Mouse (Mus musculus) v-Abl transformed pro-B cells (cell line): ENCODE results near the gene Gpc6.

Experiments
- in situ Hi-C, 2 experiments: fragments of 400-800 bp; cut with MboI; formaldehyde crosslinking; loops; one replicate each; pipeline ENCODE4 v1.15.1; 2025; ENCODE audit not compliant: unreplicated experiment in 2 of 2

The Gpc6 gene

DNA sequence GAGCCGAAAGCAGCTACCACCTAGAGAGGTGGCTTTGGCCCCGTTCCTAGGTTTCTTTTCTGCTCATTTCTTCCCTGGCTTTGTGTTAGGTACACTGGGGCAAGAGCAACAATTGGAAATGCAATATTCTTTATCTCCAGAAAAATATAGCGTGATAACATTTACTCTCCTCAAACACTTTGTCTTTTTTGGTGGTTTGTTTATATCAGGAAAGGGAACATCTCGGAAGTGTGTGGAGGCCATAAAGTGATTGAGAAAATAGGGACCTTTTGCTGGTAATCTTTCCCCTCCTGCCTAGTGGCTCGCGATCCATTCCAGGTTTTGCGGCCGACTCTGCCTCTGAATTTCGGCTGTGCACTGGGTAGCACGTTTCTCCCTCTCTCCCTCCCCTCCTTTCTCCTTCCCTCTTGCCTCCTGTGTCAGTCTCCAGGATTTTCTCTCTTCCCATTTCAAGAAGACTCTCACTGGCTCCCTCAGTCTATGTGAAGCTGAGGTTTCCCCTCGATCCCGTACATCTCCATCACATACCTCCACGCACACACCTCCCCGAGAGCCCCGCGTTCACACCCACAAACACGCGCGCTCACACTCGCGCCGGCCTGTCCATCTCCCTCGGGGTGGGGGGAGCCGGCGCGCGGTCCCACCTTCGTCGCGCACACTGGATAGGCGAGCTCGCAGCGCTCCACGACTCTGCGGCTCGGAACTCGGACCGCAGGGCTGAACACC is at the start of gene Gpc6:
TSS of gene Gpc6 (plus strand) at position 440 of the 726 bp plus-strand sequence.
- in situ Hi-C loops: no loop called here

DNA sequence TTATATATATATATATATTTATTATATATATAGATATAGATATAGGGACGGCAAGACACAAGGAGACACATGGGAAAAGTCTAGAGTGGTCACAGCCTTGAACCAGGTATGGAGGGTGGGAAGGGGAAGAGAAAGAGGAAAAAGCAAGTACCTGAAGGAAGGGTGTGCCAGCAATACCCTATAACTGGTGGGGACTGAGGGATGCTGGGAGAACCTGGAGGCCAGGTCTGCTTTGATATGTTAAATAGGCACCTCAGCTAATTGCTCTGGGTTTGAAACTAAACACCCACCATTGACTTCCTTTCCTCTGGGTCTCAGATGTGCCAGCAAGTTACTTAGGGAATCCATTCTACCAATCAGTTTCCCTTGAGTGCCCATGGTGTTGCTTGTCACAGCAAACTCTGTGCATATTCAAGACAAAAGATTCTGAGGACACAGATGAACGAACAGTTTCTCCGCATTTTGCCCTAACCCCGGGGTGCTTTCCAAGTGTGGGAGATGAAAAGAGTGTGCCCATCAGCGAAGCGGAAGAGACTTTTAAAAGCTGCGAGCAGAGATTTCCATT is 42.6 kb upstream of the Gpc6 start:
- in situ Hi-C loops: no loop called here

DNA sequence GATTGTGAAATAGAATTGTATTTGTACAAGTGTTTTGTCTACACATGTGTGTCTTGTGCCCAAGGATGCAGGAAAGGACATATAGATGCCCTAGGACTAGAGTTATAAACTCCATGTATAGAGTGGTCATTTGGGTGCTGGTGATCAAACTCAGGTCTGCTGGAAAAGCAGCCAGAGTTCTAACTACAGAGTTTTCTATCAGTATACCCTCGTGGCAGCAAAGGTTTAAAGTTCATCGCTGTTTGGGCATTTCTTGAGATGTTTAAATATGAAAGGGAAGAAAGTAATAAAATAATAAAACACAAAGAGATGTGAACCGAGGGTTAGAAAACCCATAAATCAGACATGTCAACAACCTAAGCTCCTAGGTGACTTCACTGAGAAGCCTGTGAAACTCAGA is 30.8 kb upstream of the Gpc6 start:
- in situ Hi-C loops: no loop called here

GRCm38 (mm10) chr14:116897971-116898370 is 27.1 kb upstream of the Gpc6 start:
- in situ Hi-C loops: no loop called here

DNA sequence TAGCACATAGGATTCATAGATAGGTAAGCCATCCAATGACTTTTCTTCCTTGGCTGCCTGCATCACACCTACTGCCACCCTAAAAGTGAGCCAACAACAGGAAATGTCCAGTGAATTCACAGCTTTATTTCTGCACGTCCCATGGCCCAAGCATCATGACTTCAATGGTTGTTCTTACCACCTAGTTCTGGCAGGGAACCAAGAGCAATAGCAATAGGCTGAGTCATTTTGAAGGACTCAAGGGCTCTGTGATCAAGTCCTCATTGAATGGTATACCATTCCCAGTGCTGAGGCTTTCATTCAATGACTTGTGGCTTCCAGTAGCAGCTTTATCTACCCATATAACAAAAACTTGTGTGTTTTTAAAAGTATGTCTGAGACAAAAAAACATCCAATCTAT is 13.3 kb upstream of the Gpc6 start:
- in situ Hi-C loops: no loop called here

- in situ Hi-C loops: no loop called here
Observed at GRCm38 (mm10) chr14:116916874-116917273, 8.2 kb upstream of the Gpc6 start.

DNA sequence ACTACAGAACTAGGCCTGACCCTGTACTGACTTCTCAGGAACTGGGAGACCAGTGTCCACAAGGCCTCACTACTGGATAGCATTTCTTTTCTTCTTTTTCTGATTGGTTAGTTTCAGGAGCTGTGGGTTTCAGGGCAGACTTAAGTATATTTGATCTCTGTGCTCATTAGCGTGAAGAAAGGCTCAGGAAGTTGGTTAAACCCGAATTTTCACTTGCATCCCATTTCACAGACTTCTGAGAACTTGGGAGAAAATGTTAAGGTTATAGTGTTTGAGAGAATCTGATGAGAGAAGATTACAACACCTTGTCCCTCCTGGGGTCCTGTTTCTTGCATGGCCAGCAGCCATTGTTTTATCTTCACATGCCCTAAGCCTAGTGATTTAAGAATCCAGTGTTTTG is 849 bp upstream of the Gpc6 start:
- in situ Hi-C loops: no loop called here

- in situ Hi-C loops: no loop called here
Observed at GRCm38 (mm10) chr14:116925691-116926403, 732 bp downstream of the Gpc6 start.

DNA sequence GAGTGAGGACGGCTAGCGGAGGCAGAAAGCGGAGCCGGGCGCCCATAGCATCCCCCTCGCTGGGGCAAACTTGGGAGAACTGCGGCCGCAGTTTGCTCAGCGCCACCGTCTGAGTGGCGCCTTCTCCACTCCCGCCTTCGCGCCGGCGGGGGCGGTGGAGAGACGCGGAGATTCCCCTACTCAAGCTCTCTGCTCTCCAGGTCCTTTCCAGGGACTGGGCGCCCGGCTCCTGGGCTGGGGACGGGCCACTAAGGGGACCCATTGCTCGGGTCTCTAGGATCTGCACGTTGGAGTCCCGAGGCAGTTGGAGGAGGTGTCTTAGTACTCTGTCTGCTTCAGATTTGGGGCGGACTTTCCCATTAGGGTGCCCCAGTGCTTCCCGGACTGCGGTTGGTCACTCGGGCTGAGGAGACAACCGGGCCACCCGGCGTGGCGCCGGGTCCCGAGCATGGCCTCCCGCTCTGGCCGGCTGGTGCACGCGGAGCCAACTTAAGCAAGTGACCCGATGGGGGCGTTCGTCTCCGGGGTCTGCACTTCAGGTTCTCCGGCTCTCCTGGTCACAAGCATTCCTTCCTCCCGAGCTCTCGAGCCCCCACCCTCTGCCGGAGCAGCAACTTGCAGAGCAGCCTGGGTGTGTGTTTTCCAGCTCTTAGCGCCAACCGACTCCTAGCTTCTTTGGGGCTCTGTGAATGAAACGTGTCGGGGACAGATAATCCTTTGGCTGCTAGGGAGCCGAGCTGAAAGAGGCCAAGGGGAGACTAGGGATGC is 1.5 kb downstream of the Gpc6 start:
- in situ Hi-C loops: no loop called here

DNA sequence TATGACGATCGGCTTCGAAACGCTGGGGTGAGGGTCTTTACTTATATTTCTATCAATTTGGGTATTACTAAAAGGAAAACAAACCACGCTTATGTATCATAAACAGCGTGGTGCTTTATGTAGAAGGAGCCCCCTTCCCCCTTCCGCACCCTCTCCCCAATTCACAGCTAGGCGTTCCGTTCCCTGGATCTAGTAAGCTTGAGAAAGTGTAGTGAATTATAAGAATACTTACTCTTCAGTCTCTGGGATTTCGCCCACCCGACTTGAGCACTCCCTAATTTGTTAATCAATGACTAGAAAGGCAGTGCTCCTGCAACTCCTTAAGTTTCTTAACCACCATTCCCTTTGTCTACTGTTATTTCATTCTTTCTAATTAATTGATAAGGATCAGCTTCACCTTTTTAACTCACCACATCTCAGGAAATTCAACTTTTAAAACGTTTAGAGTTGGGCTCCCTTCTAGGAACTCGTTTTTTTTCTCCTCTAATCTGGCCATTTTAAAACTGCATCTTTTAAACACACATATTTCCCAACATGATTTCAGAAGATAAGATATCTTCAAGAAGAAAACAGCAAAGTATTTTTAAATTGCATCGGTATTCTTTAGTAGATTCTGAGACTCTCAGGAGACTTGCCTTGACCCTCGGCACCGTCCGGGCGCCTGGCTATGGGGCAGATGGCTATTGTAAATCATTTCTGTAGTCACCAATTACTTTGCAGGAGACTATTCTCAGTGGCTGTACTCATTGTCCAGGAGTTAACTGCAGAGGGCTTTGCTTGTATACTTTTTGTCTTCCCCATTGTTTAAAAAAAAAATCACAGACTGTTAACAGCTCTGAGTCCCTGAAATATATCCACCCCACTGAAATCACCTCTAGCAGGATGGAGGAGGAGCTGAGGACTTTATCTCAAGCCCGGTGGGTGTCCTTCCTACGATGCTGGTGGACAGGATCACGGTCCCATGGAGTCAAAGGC is 2.5 kb downstream of the Gpc6 start:
- in situ Hi-C loops: no loop called here

DNA sequence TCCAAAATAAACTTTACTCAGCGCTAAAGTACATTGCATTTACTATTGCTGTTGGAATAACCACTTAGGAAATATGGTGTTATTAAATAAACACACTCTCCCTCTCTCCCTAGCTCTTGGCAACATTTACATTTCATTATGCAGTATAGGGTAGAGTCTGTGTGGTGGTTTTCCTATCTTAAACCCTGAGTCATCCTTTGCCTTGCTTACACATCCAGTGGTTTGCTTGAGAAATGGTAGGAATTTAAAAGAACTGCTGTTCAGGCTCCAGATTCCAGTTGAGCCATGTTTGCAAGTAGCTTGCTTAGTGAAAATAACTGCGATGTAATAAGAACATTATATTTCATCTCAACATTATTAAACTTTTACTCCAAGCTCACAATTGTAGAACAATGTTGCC is 3.3 kb downstream of the Gpc6 start:
- in situ Hi-C loops: no loop called here

- in situ Hi-C loops: no loop called here
Observed at GRCm38 (mm10) chr14:116928796-116929529, 3.8 kb downstream of the Gpc6 start.

GRCm38 (mm10) chr14:116933825-116934224 is 8.7 kb downstream of the Gpc6 start:
- in situ Hi-C loops: no loop called here

GRCm38 (mm10) chr14:116937910-116938560 is 12.9 kb downstream of the Gpc6 start:
- in situ Hi-C loops: no loop called here

- in situ Hi-C loops: no loop called here
Observed at GRCm38 (mm10) chr14:116938735-116939134, 13.6 kb downstream of the Gpc6 start.

GRCm38 (mm10) chr14:116939561-116939960 is 14.4 kb downstream of the Gpc6 start:
- in situ Hi-C loops: no loop called here

GRCm38 (mm10) chr14:116941772-116942171 is 16.7 kb downstream of the Gpc6 start:
- in situ Hi-C loops: no loop called here

- in situ Hi-C loops: no loop called here
Observed at GRCm38 (mm10) chr14:116943751-116944150, 18.6 kb downstream of the Gpc6 start.

DNA sequence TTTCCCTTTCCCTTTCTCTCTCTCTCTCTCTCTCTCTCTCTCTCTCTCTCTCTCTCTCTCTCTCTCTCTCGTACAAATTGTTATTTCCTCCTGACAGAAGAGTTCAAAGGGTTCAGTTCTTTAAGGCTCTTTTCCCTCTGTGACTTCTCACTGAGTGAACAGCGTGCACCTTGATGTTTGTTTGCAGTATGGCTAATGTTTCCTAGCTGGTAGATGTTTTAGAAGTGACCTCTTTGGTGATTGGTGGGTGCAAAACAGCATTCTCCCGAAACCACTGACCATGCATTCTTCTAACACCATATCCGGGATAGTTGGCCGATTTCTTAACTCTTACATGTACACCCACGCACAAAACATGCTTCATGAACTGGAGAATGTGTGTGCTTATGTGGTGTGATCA is 20.9 kb downstream of the Gpc6 start:
- in situ Hi-C loops: no loop called here
